Mouse (Mus musculus) myocyte (in vitro differentiated cells): ENCODE data around the gene Ddah1. TPM values are rescaled to one million over a fixed set of nuclear protein-coding genes. Genes with fewer than 3 reads are reported as not detected.
A peak's percentile ranks its signal among the peaks of the same experiment; 100 is the strongest.

Experiments
- H3K27me3 ChIP-seq: one replicate; pipeline ENCODE4 v1.6.1; 2011; ENCODE audit not compliant: control insufficient read depth, insufficient read depth, insufficient read length
- H3K36me3 ChIP-seq: one replicate; pipeline ENCODE4 v1.6.1; 2011; ENCODE audit not compliant: control insufficient read depth, insufficient read depth
- H3K4me2 ChIP-seq: one replicate; pipeline ENCODE4 v1.6.1; 2011; ENCODE audit warnings: low read depth, control low read depth
- H3K4me3 ChIP-seq: one replicate; pipeline ENCODE4 v1.5.1; 2011; ENCODE audit warnings: mild to moderate bottlenecking, control low read depth, moderate library complexity
- H3K79me2 ChIP-seq: one replicate; pipeline ENCODE4 v1.6.1; 2011; ENCODE audit not compliant: control insufficient read depth, insufficient read depth
- H3ac ChIP-seq: one replicate; pipeline ENCODE4 v1.6.1; 2011; ENCODE audit not compliant: control insufficient read depth, insufficient read length
- CEBPB ChIP-seq: IDR thresholded peaks from 2 replicates; pipeline ENCODE4 v1.6.1; 2011; ENCODE audit warnings: mild to moderate bottlenecking, moderate library complexity; ENCODE audit not compliant: poor library complexity, insufficient read depth, severe bottlenecking
- E2F4 ChIP-seq: IDR thresholded peaks from one replicate; pipeline ENCODE4 v1.6.1; 2011; ENCODE audit warnings: mild to moderate bottlenecking, control low read depth, moderate library complexity; ENCODE audit not compliant: insufficient read depth
- MAX ChIP-seq: IDR thresholded peaks from one replicate; pipeline ENCODE4 v1.6.1; 2011; ENCODE audit warnings: low read depth, mild to moderate bottlenecking, control low read depth
- MYOD1 ChIP-seq, 3 experiments: IDR thresholded peaks; one replicate each; pipeline ENCODE4 v1.6.1; 2011; ENCODE audit warnings: control low read depth in 2 of 3, low read depth in 2 of 3, mild to moderate bottlenecking in 2 of 3, moderate library complexity in 1 of 3; ENCODE audit not compliant: insufficient read length in 2 of 3, control insufficient read depth in 1 of 3
- MYOG ChIP-seq, 3 experiments: IDR thresholded peaks; one replicate each; pipeline ENCODE4 v1.6.1; 2011; ENCODE audit warnings: control low read depth in 2 of 3, low read depth in 2 of 3, mild to moderate bottlenecking in 2 of 3; ENCODE audit not compliant: insufficient read length in 2 of 3, control insufficient read depth in 1 of 3, insufficient read depth in 1 of 3
- POLR2AphosphoS2 ChIP-seq: IDR thresholded peaks from one replicate; pipeline ENCODE4 v1.6.1; 2011; ENCODE audit warnings: low read depth, control low read depth; ENCODE audit not compliant: insufficient read length
- REST ChIP-seq: IDR thresholded peaks from one replicate; pipeline ENCODE4 v1.6.1; 2011; ENCODE audit warnings: mild to moderate bottlenecking, control low read depth, moderate library complexity; ENCODE audit not compliant: insufficient read depth, insufficient read length
- TCF12 ChIP-seq: IDR thresholded peaks from one replicate; pipeline ENCODE4 v1.6.1; 2011; ENCODE audit warnings: mild to moderate bottlenecking, control low read depth; ENCODE audit not compliant: poor library complexity, insufficient read depth, severe bottlenecking
- TCF3 ChIP-seq: IDR thresholded peaks from one replicate; pipeline ENCODE4 v1.6.1; 2011; ENCODE audit warnings: low read depth, control low read depth; ENCODE audit not compliant: insufficient read length
- USF1 ChIP-seq: IDR thresholded peaks from one replicate; pipeline ENCODE4 v1.6.1; 2011; ENCODE audit warnings: low read depth, mild to moderate bottlenecking, control low read depth, moderate library complexity
- polyA plus RNA-seq: library from polyadenylated mRNA; unstranded; fragments of >200 nt; fragmentation: generic; extraction: Trizol; gene quantifications from one replicate; pipeline ENCODE4 v1.2.1, GENCODE M21; 2012; ENCODE audit warnings: missing spikeins

The Ddah1 gene
- polyA plus RNA-seq, 1 experiment: 7.4 TPM

GRCm38 (mm10) chr3:145890346-145891132 lies 132.1 kb downstream of the Ddah1 start:
- Histone ChIP-seq H3ac (no peak overlapping the region), H3K27me3 (no peaks in the 10 kb centered on the region), H3K36me3 (no peaks in the 10 kb centered on the region), H3K4me3 (no peak overlapping the region), H3K4me2 (no peak overlapping the region), H3K79me2 (no peaks in the 10 kb centered on the region)
- no peak for TF ChIP-seq POLR2AphosphoS2
- no peak for TF ChIP-seq MYOG (IDR thresholded peaks at IDR 0.05; ENCODE audit: control insufficient read depth in 1 of 3, insufficient read depth in 1 of 3, insufficient read length in 2 of 3, low read depth in 2 of 3)
- no peak for TF ChIP-seq TCF3
- no peak for TF ChIP-seq MAX
- TF ChIP-seq TCF12: no peak

- Histone ChIP-seq H3K36me3 (no peaks in the 10 kb centered on the region), H3K4me2 (no peak overlapping the region), H3K79me2 (no peaks in the 10 kb centered on the region), H3K4me3 (no peak overlapping the region), H3K27me3 (no peaks in the 10 kb centered on the region), H3ac (no peak overlapping the region)
- TF ChIP-seq CEBPB: no peak
These were observed 134.0 kb downstream of the Ddah1 start for GRCm38 (mm10) chr3:145892451-145892850.

- H3K79me2 ChIP-seq: no peaks in the 10 kb centered on the region
- H3K36me3 ChIP-seq: no peaks in the 10 kb centered on the region
- TF ChIP-seq MYOG (IDR thresholded peaks at IDR 0.05; ENCODE audit: control insufficient read depth in 1 of 3, insufficient read depth in 1 of 3, insufficient read length in 2 of 3, low read depth in 2 of 3): no peak
- no peak for TF ChIP-seq MAX
- H3K4me2 ChIP-seq: no peak overlapping the region
- H3ac ChIP-seq: no peak overlapping the region
- H3K27me3 ChIP-seq: no peaks in the 10 kb centered on the region
- H3K4me3 ChIP-seq: no peak overlapping the region
These were observed 135.7 kb downstream of the Ddah1 start for GRCm38 (mm10) chr3:145894131-145894530.

GRCm38 (mm10) chr3:145897749-145898148 lies 139.3 kb downstream of the Ddah1 start:
- TF ChIP-seq TCF3 (no peak), MYOD1 (IDR thresholded peaks at IDR 0.05; ENCODE audit: control insufficient read depth in 1 of 3, insufficient read length in 2 of 3, low read depth in 2 of 3) (no peak), MAX (no peak), REST (no peak), MYOG (IDR thresholded peaks at IDR 0.05; ENCODE audit: control insufficient read depth in 1 of 3, insufficient read depth in 1 of 3, insufficient read length in 2 of 3, low read depth in 2 of 3) (no peak), E2F4 (no peak), USF1 (no peak)
- Histone ChIP-seq H3K4me3 (no peak overlapping the region), H3K79me2 (no peaks in the 10 kb centered on the region), H3ac (no peak overlapping the region), H3K4me2 (no peak overlapping the region), H3K27me3 (no peaks in the 10 kb centered on the region), H3K36me3 (no peaks in the 10 kb centered on the region)

GRCm38 (mm10) chr3:145899832-145900231 lies 141.4 kb downstream of the Ddah1 start:
- Histone ChIP-seq H3K36me3 (no peaks in the 10 kb centered on the region), H3K79me2 (no peaks in the 10 kb centered on the region), H3ac (no peak overlapping the region), H3K4me3 (no peak overlapping the region), H3K4me2 (no peak overlapping the region), H3K27me3 (no peaks in the 10 kb centered on the region)
- TF ChIP-seq MYOD1 (IDR thresholded peaks at IDR 0.05; ENCODE audit: control insufficient read depth in 1 of 3, insufficient read length in 2 of 3, low read depth in 2 of 3): peak in 2 of 3 experiments; percentile 40 to 67
- no peak for TF ChIP-seq TCF12

GRCm38 (mm10) chr3:145903530-145903929 lies 145.1 kb downstream of the Ddah1 start:
- H3K79me2 ChIP-seq: no peaks in the 10 kb centered on the region

More at GRCm38 (mm10) chr3:145903530-145903929, 145.1 kb downstream of the Ddah1 start:
- no peaks in the 10 kb centered on the region for H3K27me3 ChIP-seq
- H3K4me2 ChIP-seq: no peak overlapping the region
- TF ChIP-seq CEBPB (no peak), E2F4 (no peak), USF1 (no peak), MAX (no peak)
- no peak overlapping the region for H3ac ChIP-seq
- no peak overlapping the region for H3K4me3 ChIP-seq
- H3K36me3 ChIP-seq: no peaks in the 10 kb centered on the region
